Mouse (Mus musculus): ENCODE data around the gene Hip1. TPM values are rescaled to one million over a fixed set of nuclear protein-coding genes. Genes with fewer than 3 reads are reported as not detected.

The Hip1 gene
- polyA plus RNA-seq, 1 experiment from 2014 or later, result 23.8 TPM

DNA sequence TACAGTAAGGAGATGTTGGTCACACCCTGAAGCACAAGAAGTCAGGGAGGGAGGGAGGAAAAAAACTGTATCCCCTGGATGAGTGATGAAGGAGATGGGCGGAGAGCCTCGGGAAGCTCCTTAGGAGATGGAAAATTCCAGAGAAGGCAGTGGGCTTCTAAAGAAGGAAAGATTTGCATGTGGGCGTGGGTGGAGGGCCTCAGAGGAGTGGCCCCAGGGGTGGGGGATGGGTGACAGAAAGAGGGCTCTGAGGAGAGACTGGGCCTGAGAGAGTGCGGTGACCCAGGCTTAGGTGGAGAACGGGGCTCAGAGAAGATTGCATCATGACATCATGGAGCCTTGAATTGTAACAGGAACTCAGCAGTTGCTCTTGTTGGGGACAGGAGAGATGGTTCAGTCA lies 39.5 kb downstream of the Hip1 start:
- Histone ChIP-seq H3K27ac (no peak overlapping the region), H3K9me3 (no peaks in the 10 kb centered on the region), H3K27me3 (replicated peaks) (no peaks in the 10 kb centered on the region), H3K4me1 (0 out of 2 replicates have a peak, but pooled peaks cover 6% of the 10 kb centered on the region), H3K4me2 (no peak overlapping the region), H3K9ac (no peak overlapping the region), H3K36me3 (no peaks in the 10 kb centered on the region), H3K4me3 (replicated peaks) (no peak overlapping the region)
- no peak for ATAC-seq (ENCODE audit: insufficient read depth, low FRiP score, low read depth)
- 57% methylated on average over 5 of the region's 5 CpGs for WGBS

DNA sequence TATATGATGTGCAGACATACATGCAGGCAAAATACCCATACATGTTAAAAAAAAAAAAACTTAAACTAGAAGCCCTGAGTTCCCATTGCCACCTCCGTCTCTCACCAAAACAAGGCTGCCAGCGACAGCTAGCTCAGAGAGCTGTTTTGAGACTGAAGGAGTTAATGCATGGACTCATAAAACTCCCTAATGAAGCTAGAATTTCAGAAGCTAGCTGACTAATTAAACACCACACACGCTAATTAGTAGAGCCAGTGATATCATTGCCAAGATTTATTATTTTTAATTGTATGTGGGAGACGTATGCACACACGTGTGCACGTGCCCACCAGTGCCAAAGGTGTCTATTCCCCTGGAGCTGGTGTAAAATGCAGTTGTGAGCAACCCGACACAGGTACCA lies 42.0 kb downstream of the Hip1 start:
- Histone ChIP-seq H3K4me1 (0 out of 2 replicates have a peak, but pooled peaks cover 5% of the 10 kb centered on the region), H3K9ac (no peak overlapping the region), H3K27me3 (replicated peaks) (no peaks in the 10 kb centered on the region), H3K4me2 (no peak overlapping the region), H3K9me3 (no peaks in the 10 kb centered on the region), H3K4me3 (replicated peaks) (no peak overlapping the region), H3K36me3 (no peaks in the 10 kb centered on the region), H3K27ac (no peak overlapping the region)
- 84% methylated on average over 7 of the region's 7 CpGs for WGBS
- ATAC-seq (ENCODE audit: insufficient read depth, low FRiP score, low read depth), result no peak

DNA sequence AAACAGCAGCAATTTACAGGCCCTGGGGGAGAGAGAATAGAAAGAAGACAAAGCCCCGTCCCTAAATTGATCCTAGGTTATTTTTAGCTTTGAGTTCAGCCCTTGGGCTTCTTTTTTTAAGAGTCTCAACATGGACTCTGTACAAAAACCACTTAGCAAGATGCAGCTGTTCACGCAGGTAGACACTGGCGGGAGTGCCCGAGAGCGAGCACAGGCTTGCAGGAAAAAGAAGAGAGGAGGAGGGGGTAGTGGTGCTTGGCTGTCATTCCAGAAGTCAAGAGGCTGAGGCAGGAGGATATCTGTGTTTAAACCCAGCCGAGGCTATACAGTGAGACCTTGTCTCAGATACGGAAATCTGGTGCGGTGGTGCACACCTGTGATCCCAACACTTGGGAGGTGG lies 42.9 kb downstream of the Hip1 start:
- Histone ChIP-seq H3K27ac (no peak overlapping the region), H3K4me2 (no peak overlapping the region), H3K9ac (no peak overlapping the region), H3K4me1 (no peaks in the 10 kb centered on the region), H3K27me3 (replicated peaks) (no peaks in the 10 kb centered on the region), H3K4me3 (replicated peaks) (no peak overlapping the region), H3K36me3 (no peaks in the 10 kb centered on the region), H3K9me3 (no peaks in the 10 kb centered on the region)
- whole genome bisulfite sequencing, result 77% methylated on average over 8 of the region's 8 CpGs
- no peak for ATAC-seq (ENCODE audit: insufficient read depth, low FRiP score, low read depth)

DNA sequence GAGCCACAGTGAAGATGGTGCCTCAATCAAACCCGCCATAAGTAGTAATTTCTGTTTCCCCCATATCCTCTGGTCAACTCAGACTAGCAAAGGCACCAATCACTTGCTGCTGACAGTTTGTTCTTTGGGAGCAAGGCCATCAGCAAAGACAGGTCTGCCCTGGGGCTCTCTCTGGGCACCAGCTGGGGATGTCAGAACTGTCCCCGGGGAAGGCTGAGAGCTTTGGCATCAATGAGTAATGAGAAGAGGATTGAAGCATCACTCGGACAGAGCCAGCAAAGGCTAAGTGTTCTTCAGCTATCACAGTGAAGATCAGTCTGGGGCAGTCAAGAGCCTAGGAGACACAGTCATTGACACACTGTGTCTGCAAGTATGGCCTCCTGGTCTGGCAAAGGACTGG lies 46.0 kb downstream of the Hip1 start:
- Histone ChIP-seq H3K36me3 (no peaks in the 10 kb centered on the region), H3K4me3 (replicated peaks) (no peak overlapping the region), H3K9me3 (no peaks in the 10 kb centered on the region), H3K9ac (no peak overlapping the region), H3K4me1 (no peaks in the 10 kb centered on the region), H3K27ac (no peak overlapping the region), H3K27me3 (replicated peaks) (no peaks in the 10 kb centered on the region), H3K4me2 (no peak overlapping the region)
- WGBS, result 56% methylated on average over 3 of the region's 3 CpGs
- ATAC-seq (ENCODE audit: insufficient read depth, low FRiP score, low read depth), result no peak

DNA sequence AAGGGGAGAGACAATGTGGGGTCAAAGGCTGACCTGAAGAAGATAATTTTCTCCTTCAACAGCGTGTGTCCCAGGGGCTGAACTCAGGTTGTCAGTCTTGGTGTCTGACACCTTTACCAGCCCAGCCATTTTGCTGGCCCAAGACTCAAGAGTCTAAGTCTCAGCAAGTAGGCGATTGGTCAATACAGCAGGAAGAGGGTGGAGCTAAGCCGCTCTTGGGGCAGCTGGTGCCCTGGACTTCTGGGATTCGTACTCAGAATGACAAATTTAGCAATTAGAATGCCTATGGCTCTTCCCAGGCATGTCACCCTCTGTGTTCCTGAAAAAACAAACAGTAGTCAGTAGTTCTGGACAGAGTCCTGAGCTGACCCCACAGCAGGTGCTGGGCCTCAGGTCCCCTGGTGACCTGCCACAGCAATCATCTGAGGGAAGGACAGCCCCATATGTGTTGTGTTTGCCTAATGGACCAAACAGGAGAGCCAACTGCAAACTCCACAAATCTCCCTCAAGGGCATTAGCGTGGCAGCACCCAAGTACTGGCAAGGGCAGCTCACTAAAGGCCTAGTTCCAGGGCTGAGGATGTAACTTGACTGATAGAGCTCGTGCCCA lies 47.5 kb downstream of the Hip1 start:
- Histone ChIP-seq H3K4me1 (no peaks in the 10 kb centered on the region), H3K9ac (no peak overlapping the region), H3K4me3 (replicated peaks) (no peak overlapping the region), H3K27ac (no peak overlapping the region), H3K4me2 (no peak overlapping the region), H3K9me3 (no peaks in the 10 kb centered on the region), H3K36me3 (no peaks in the 10 kb centered on the region), H3K27me3 (replicated peaks) (no peaks in the 10 kb centered on the region)
- 61% methylated on average over 6 of the region's 6 CpGs for whole genome bisulfite sequencing
- ATAC-seq (ENCODE audit: insufficient read depth, low FRiP score, low read depth), result no peak

DNA sequence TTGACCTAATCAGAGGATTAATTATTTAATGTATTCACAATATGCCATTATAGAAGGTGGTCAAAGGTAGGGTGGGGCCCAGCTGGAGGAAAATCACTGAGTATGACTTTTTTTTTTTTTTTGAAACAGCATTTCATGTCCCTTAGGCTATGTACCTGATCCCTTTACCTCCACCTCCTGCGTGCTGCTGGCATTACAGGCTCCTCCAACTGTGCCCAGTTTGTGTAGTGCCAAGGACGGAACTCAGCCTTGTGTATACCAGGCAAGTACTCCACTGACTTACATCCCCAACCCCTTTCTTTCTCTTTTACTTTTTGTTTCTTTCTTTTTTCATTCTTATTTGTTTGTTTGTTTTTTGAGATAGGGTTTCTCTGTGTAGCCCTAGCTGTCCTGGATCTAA lies 48.4 kb downstream of the Hip1 start:
- no peaks in the 10 kb centered on the region for H3K9me3 ChIP-seq
- H3K36me3 ChIP-seq, result no peaks in the 10 kb centered on the region
- no peaks in the 10 kb centered on the region for H3K4me1 ChIP-seq
- 88% methylated on average over 2 of the region's 2 CpGs for WGBS
- no peak overlapping the region for H3K4me2 ChIP-seq
- no peak overlapping the region for H3K4me3 ChIP-seq (replicated peaks)
- no peak overlapping the region for H3K9ac ChIP-seq
- ATAC-seq (ENCODE audit: insufficient read depth, low FRiP score, low read depth), result no peak
- no peak overlapping the region for H3K27ac ChIP-seq
- no peaks in the 10 kb centered on the region for H3K27me3 ChIP-seq (replicated peaks)

DNA sequence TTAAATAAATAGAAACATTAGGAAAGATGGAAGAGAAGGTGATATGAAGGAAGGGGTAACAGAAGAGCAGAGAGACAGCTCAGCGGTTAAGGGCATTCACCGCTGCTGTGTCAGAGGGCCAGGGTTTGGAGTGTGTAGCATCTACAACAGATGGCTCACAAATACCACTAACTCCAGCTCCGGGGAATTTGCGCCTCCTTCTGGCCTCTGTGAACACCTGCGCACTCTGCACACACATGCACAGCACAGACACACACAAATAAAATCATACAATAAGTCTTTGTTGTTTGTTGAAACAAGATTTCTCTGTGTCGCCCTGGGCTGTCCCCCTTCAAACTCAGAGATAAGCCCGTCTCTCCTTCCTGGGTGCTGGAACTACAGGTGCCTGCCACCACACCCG lies 49.4 kb downstream of the Hip1 start:
- H3K9me3 ChIP-seq, result no peaks in the 10 kb centered on the region
- H3K27ac ChIP-seq, result no peak overlapping the region
- H3K4me3 ChIP-seq (replicated peaks), result no peak overlapping the region
- H3K36me3 ChIP-seq, result no peaks in the 10 kb centered on the region
- H3K9ac ChIP-seq, result no peak overlapping the region
- no peak overlapping the region for H3K4me2 ChIP-seq
- no peaks in the 10 kb centered on the region for H3K4me1 ChIP-seq
- no peaks in the 10 kb centered on the region for H3K27me3 ChIP-seq (replicated peaks)
- no peak for ATAC-seq (ENCODE audit: insufficient read depth, low FRiP score, low read depth)
- WGBS, result 86% methylated on average over 8 of the region's 8 CpGs

DNA sequence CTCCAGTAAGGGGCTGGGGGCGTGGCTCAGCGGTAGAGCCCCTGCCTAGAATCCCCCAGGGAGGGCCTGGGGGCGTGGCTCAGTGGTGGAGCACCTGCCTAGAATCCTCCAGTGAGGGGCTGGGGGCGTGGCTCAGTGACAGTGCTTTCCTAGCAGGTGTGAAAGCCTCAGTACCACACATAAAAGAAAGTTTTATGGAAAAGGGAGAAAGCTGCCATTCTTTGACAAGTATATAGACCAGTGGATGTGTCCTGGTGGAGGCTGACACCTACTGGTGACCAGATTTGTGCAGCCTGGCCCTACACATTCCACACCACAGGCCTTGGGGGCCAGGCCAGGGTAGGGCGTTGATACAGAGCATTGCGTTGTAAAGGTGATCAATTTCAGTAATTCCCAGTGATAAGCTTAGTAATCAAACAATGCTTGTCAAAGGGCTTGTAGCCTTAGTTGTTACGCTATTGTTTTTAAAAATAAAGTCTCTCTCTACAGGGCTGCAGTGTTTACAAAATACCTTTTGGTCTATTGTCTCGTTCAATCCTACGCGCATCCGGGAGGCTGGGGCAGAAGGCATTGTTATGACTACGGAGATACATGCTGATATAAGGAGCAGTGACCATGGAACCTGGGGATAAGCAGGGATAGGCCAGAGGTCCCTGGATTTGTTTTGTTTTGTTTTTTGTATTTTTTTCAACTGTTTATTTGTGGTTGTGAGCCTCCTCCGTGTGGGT lies 50.6 kb downstream of the Hip1 start:
- ATAC-seq (ENCODE audit: insufficient read depth, low FRiP score, low read depth), result peak; percentile 45; the same call in 1 of the 2 replicates

DNA sequence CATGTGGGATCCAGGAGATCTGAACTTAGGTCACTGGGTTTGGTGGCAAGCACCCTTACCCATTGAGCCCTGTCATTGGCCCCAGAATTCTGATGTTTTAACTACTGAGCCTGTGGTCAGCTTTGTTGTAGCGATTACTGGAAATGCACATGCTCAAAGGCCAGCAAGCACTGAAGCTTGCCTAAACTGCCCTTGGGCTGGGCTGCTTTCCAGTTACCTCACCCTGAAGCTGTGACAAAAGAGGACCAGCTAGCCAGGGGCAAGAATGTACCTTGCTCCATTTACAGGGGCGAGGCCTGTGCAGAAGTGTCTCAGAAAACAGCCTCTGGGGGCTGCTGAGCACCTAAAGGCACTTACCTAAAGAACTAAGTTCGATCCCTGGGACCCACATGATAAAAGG lies 51.8 kb downstream of the Hip1 start:
- Histone ChIP-seq H3K27ac (no peak overlapping the region), H3K27me3 (replicated peaks) (no peaks in the 10 kb centered on the region), H3K9me3 (no peaks in the 10 kb centered on the region), H3K9ac (no peak overlapping the region), H3K4me3 (replicated peaks) (no peak overlapping the region), H3K36me3 (no peaks in the 10 kb centered on the region), H3K4me1 (0 out of 2 replicates have a peak, but pooled peaks cover 8% of the 10 kb centered on the region), H3K4me2 (no peak overlapping the region)
- no peak for ATAC-seq (ENCODE audit: insufficient read depth, low FRiP score, low read depth)
- 78% methylated on average over 3 of the region's 3 CpGs for WGBS

More for the DNA sequence above, 50.6 kb downstream of the Hip1 start:
- 82% methylated on average over 13 of the region's 13 CpGs for WGBS
- 0 out of 2 replicates have a peak, but pooled peaks cover 5% of the 10 kb centered on the region for H3K4me1 ChIP-seq
- no peaks in the 10 kb centered on the region for H3K27me3 ChIP-seq (replicated peaks)
- H3K27ac ChIP-seq, result no peak overlapping the region
- H3K4me3 ChIP-seq (replicated peaks), result no peak overlapping the region
- no peak overlapping the region for H3K4me2 ChIP-seq
- H3K36me3 ChIP-seq, result no peaks in the 10 kb centered on the region
- H3K9ac ChIP-seq, result no peak overlapping the region
- no peaks in the 10 kb centered on the region for H3K9me3 ChIP-seq

DNA sequence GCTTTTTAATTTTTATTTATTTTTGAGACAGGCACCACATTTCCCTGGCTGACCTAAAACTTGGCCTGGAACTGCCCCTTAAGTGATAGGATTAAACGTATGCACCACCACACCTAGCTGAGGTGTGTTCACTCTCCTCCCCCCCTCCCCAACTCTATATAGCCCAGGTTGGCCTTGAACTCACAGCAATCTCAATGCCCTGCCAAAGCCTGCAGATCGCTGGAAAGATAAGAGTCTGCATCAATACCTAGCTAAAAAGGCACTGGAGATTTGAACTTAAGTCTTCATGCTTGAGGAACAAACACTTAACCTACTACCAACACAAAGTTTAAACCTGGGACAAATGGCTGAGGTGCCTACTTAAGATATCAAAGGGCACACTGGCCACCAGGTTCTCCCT lies 52.8 kb downstream of the Hip1 start:
- Histone ChIP-seq H3K4me3 (replicated peaks) (no peak overlapping the region), H3K9me3 (no peaks in the 10 kb centered on the region), H3K27ac (no peak overlapping the region), H3K27me3 (replicated peaks) (no peaks in the 10 kb centered on the region), H3K36me3 (no peaks in the 10 kb centered on the region), H3K9ac (no peak overlapping the region), H3K4me1 (0 out of 2 replicates have a peak, but pooled peaks cover 12% of the 10 kb centered on the region), H3K4me2 (no peak overlapping the region)
- ATAC-seq (ENCODE audit: insufficient read depth, low FRiP score, low read depth), result no peak
- 83% methylated on average over 2 of the region's 2 CpGs for WGBS

DNA sequence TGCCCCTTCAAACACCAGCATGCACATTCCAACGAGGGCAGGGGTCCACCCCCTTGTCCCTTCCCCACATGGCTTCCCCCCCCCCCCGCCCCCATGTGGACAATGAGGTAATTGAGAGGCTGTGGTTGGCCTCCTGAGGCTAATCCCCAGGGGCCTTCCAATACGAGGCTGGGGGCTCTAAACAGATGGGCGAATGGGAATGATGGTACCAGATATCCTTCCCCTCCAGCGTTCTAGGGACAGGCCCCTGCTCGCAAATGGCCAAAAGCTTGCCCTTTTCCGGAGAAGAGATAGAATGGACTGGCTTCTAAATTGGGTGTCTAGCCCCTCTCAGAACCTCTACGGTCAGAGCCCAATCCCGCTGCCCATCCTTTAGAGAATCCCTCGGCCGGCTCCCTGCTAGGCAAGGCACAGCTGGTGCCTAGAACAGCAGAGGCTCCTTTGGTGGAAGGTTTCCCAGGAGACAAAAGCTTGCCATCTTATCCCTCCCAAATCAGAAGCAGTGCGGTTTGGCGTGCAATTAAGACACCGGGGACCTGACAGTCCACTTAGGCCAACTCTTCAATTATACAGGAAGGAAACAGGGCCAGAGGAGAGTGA lies 55.1 kb downstream of the Hip1 start:
- WGBS, result 13% methylated on average over 13 of the region's 14 CpGs
- peak overlapping the region; percentile 85 for H3K4me2 ChIP-seq
- H3K4me3 ChIP-seq (replicated peaks), result peak overlapping the region; percentile 65
- H3K36me3 ChIP-seq, result no peaks in the 10 kb centered on the region
- H3K9ac ChIP-seq, result no peak overlapping the region
- peak overlapping the region; percentile 87 for H3K27ac ChIP-seq
- H3K9me3 ChIP-seq, result no peaks in the 10 kb centered on the region
- H3K27me3 ChIP-seq (replicated peaks), result no peaks in the 10 kb centered on the region
- peaks cover 14% of the 10 kb centered on the region; the same call in 1 of the 2 replicates for H3K4me1 ChIP-seq
- no peak for ATAC-seq (ENCODE audit: insufficient read depth, low FRiP score, low read depth)
